Mouse (Mus musculus) kidney, postnatal 0 days (tissue): ENCODE measurements at regions not wholly inside any gene's neighbourhood (a gene's known extent, or its start where the extent isn't known, plus 50 kb on each side); places are given as distances from the start of the nearest gene placed in this dataset.

Experiments used
- ATAC-seq: fragments of 200-750 bp; cut with Nextera tagmentation; replicated peaks from 2 replicates; pipeline ENCODE4 v1.8.0; 2017; ENCODE audit warnings: low read depth, moderate number of reproducible peaks, moderate TSS enrichment, moderate library complexity; ENCODE audit not compliant: low FRiP score
- DNase-seq: peaks from one replicate; pipeline ENCODE4 v3.0.0-alpha.2; 2016; ENCODE audit warnings: low spot score
- H3K27ac ChIP-seq: fragments of 300-500 bp; sonication (generic); 2 replicates; pipeline ENCODE4 v1.5.1; 2014; ENCODE audit warnings: mild to moderate bottlenecking
- H3K27me3 ChIP-seq: fragments of 300-500 bp; sonication (generic); 2 replicates; pipeline ENCODE4 v1.6.1; 2014; ENCODE audit warnings: low read length, mixed read lengths; ENCODE audit not compliant: insufficient read depth
- H3K36me3 ChIP-seq: fragments of 300-500 bp; sonication (generic); 2 replicates; pipeline ENCODE4 v1.6.1; 2014; ENCODE audit warnings: low read length, mixed read lengths; ENCODE audit not compliant: insufficient read depth
- H3K4me1 ChIP-seq: fragments of 300-500 bp; sonication (generic); replicated peaks from 2 replicates; pipeline ENCODE4 v1.6.1; 2014; ENCODE audit warnings: antibody characterized with exemption, low read length, mixed read lengths; ENCODE audit not compliant: insufficient read depth
- H3K4me2 ChIP-seq: fragments of 300-500 bp; sonication (generic); 2 replicates; pipeline ENCODE4 v1.6.1; 2014; ENCODE audit warnings: mild to moderate bottlenecking, low read length, moderate library complexity, mixed read lengths
- H3K4me3 ChIP-seq: fragments of 300-500 bp; sonication (generic); replicated peaks from 2 replicates; pipeline ENCODE4 v1.5.1; 2014; ENCODE audit warnings: low read depth, low read length
- H3K9ac ChIP-seq: fragments of 300-500 bp; sonication (generic); 2 replicates; pipeline ENCODE4 v1.6.1; 2014; ENCODE audit warnings: low read depth, low read length
- H3K9me3 ChIP-seq: fragments of 300-500 bp; sonication (generic); replicated peaks from 2 replicates; pipeline ENCODE4 v1.6.1; 2016; ENCODE audit warnings: low read length, inconsistent platforms, mixed read lengths
- CTCF ChIP-seq: IDR thresholded peaks from 2 replicates; pipeline ENCODE4 v1.5.1; 2016; ENCODE audit warnings: antibody characterized with exemption, low read depth, mild to moderate bottlenecking, moderate library complexity
- WGBS: fragments of 180-500 bp; shearing (Covaris S2); extraction: QIAGEN DNeasy Blood & Tissue Kit; methylation state at CpG from one replicate; pipeline ENCODE4 v1.1.7; 2014; 5-methylcytosine and 5-hydroxymethylcytosine counted together

- ATAC-seq (no peak), DNase-seq (no peak)
- no peak overlapping the region for H3K9ac ChIP-seq
- H3K27ac ChIP-seq = no peak overlapping the region
- no peaks in the 10 kb centered on the region for H3K9me3 ChIP-seq
- 89% methylated on average over 5 of the region's 5 CpGs for WGBS
- no peak overlapping the region for H3K4me3 ChIP-seq
- H3K4me1 ChIP-seq = no peaks in the 10 kb centered on the region
- no peak overlapping the region for H3K4me2 ChIP-seq
- no peak for TF ChIP-seq CTCF
- no peaks in the 10 kb centered on the region for H3K27me3 ChIP-seq
- no peaks in the 10 kb centered on the region for H3K36me3 ChIP-seq
These were observed 1820.7 kb downstream of the Efna5 start for GRCm38 (mm10) chr17:61060450-61060849.

- H3K27ac ChIP-seq = no peak overlapping the region
- no peaks in the 10 kb centered on the region for H3K27me3 ChIP-seq
- H3K9me3 ChIP-seq = no peaks in the 10 kb centered on the region
- H3K4me1 ChIP-seq = no peaks in the 10 kb centered on the region
- 89% methylated on average over 2 of the region's 2 CpGs for WGBS
- no peak overlapping the region for H3K4me2 ChIP-seq
- TF ChIP-seq CTCF = no peak
- ATAC-seq (no peak), DNase-seq (no peak)
- H3K4me3 ChIP-seq = no peak overlapping the region
- no peak overlapping the region for H3K9ac ChIP-seq
- no peaks in the 10 kb centered on the region for H3K36me3 ChIP-seq
These were observed 1822.6 kb downstream of the Efna5 start for GRCm38 (mm10) chr17:61058471-61058870.

GRCm38 (mm10) chr17:61033544-61034251, 1847.4 kb downstream of the Efna5 start:
- DNase-seq (no peak), ATAC-seq (no peak)
- Histone ChIP-seq H3K4me2 (no peak overlapping the region), H3K9ac (no peak overlapping the region), H3K27ac (no peak overlapping the region), H3K27me3 (no peaks in the 10 kb centered on the region), H3K36me3 (no peaks in the 10 kb centered on the region), H3K9me3 (no peaks in the 10 kb centered on the region), H3K4me3 (no peak overlapping the region), H3K4me1 (no peaks in the 10 kb centered on the region)
- WGBS = 68% methylated on average over 4 of the region's 4 CpGs
- no peak for TF ChIP-seq CTCF

- Histone ChIP-seq H3K27ac (no peak overlapping the region), H3K36me3 (no peaks in the 10 kb centered on the region), H3K9me3 (no peaks in the 10 kb centered on the region), H3K4me3 (no peak overlapping the region), H3K27me3 (no peaks in the 10 kb centered on the region), H3K4me2 (no peak overlapping the region), H3K9ac (no peak overlapping the region), H3K4me1 (no peaks in the 10 kb centered on the region)
- 91% methylated on average over 4 of the region's 4 CpGs for WGBS
- no peak for ATAC-seq
- no peak for DNase-seq
- TF ChIP-seq CTCF = no peak
These were observed 1862.5 kb downstream of the Efna5 start for GRCm38 (mm10) chr17:61018647-61019046.
